In the genomic region with DNA sequence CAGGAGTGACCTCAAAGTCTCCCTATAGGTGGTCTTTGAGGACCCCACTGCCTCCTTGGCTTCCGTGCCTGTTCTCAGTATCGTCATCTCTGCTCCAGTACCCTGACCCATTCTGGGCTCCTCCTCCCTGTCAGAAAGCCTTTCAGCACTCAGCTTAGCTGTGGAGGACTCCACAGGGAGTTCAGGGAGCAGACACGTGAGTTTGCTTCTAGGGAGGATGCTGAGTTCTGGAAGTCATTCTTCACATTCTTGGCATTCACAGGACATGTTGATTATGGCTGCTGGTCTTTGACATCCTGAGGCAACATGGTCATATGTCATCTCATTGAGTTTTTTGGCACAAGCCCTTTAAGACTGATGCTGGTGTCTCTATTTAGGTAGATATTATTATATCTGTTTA, we compare ENCODE assay signal across 23 mouse cellular contexts. TPM values are rescaled to one million over a fixed set of nuclear protein-coding genes. Genes with fewer than 3 reads are reported as not detected.
DNase-seq lines count a peak whose midpoint lies in the region; ATAC-seq and TF ChIP-seq lines count a peak whose summit lies in the region.
"Had no signal": no experiment of that assay in that cellular context is flagged by ENCODE, and none has a peak within 500 bp of the region (broad histone marks: within the 10 kb centered on the region; RNA-seq: fewer than 3 reads in every experiment).

No protein-coding gene starts in this region.

- no peaks in the 10 kb centered on the region for H3K79me2 ChIP-seq in myocyte (ENCODE audit: control insufficient read depth, insufficient read depth)

- H3K9me3 ChIP-seq in heart, embryonic 13.5 days, result no peaks in the 10 kb centered on the region
- no peaks in the 10 kb centered on the region for H3K9me3 ChIP-seq in heart, embryonic 12.5 days (replicated peaks)
- H3K9me3 ChIP-seq: embryonic facial prominence, embryonic 13.5 days; intestine, embryonic 15.5 days; limb, embryonic 15.5 days; liver, embryonic 15.5 days; midbrain, embryonic 12.5 days; neural tube, embryonic 12.5 days had no signal

- TF ChIP-seq POLR2A in myocyte (IDR thresholded peaks at IDR 0.05; ENCODE audit: insufficient read length, low read depth), result no peak

- no peak overlapping the region for H3ac ChIP-seq in myocyte (ENCODE audit: control insufficient read depth, insufficient read length)

- no peak overlapping the region for H3K4me3 ChIP-seq in heart, embryonic 13.5 days
- no peak overlapping the region for H3K4me3 ChIP-seq in heart, embryonic 12.5 days
- no peak overlapping the region for H3K4me3 ChIP-seq in myocyte
- H3K4me3 ChIP-seq: embryonic facial prominence, embryonic 13.5 days; intestine, embryonic 15.5 days; limb, embryonic 15.5 days; liver, embryonic 15.5 days; midbrain, embryonic 12.5 days; neural tube, embryonic 12.5 days had no signal

- H3K36me3 ChIP-seq in heart, embryonic 13.5 days, result peaks cover 48% of the 10 kb centered on the region
- peaks cover 46% of the 10 kb centered on the region for H3K36me3 ChIP-seq in heart, embryonic 12.5 days
- peaks cover 29% of the 10 kb centered on the region for H3K36me3 ChIP-seq in myocyte (ENCODE audit: control insufficient read depth, insufficient read depth)
- H3K36me3 ChIP-seq: liver, embryonic 15.5 days; midbrain, embryonic 12.5 days; neural tube, embryonic 12.5 days had no signal

- H3K4me2 ChIP-seq in heart, embryonic 13.5 days, result no peak overlapping the region
- H3K4me2 ChIP-seq in heart, embryonic 12.5 days, result no peak overlapping the region
- H3K4me2 ChIP-seq in myocyte (ENCODE audit: low read depth), result peak overlapping the region; percentile 12
- H3K4me2 ChIP-seq: embryonic facial prominence, embryonic 13.5 days; hindbrain, embryonic 14.5 days; intestine, embryonic 15.5 days; limb, embryonic 15.5 days; liver, embryonic 15.5 days; midbrain, embryonic 12.5 days; neural tube, embryonic 12.5 days had no signal

- DNase-seq in cerebellum, postnatal 10 days, result peak; percentile 10 to 23
- no peak for DNase-seq in cerebellum, adult 9-11 months
- peak; percentile 34 for DNase-seq in kidney, postnatal 10 days
- no peak for DNase-seq in kidney, adult 18-20 months
- no peak for DNase-seq in urinary bladder, postnatal 4 days (ENCODE audit: low spot score in 2 of 2)
- DNase-seq: adrenal gland, postnatal 14 days; cerebellum, adult 11-12 months; cerebellum, postnatal 36 days; heart, postnatal 14 days; right cerebral cortex, postnatal 4 days; thymus, adult 2 months had no signal

- peaks cover 58% of the 10 kb centered on the region for H3K4me1 ChIP-seq in heart, embryonic 13.5 days
- H3K4me1 ChIP-seq in heart, embryonic 12.5 days (replicated peaks), result peaks cover 50% of the 10 kb centered on the region

- no peak overlapping the region for H3K9ac ChIP-seq in heart, embryonic 13.5 days
- no peak overlapping the region for H3K9ac ChIP-seq in heart, embryonic 12.5 days
- H3K9ac ChIP-seq: embryonic facial prominence, embryonic 13.5 days; hindbrain, embryonic 14.5 days; intestine, embryonic 15.5 days; limb, embryonic 15.5 days; liver, embryonic 15.5 days; midbrain, embryonic 12.5 days; neural tube, embryonic 12.5 days had no signal

- 20% methylated on average over 3 of the region's 3 CpGs for WGBS in heart, embryonic 13.5 days
- WGBS in heart, embryonic 12.5 days, result 17% methylated on average over 3 of the region's 3 CpGs

- peak overlapping the region; percentile 30; the same call in 1 of the 2 replicates for H3K27ac ChIP-seq in heart, embryonic 13.5 days (replicated peaks)
- H3K27ac ChIP-seq in heart, embryonic 12.5 days (ENCODE audit: poor library complexity, severe bottlenecking), result no peak overlapping the region
- H3K27ac ChIP-seq: hindbrain, embryonic 14.5 days; intestine, embryonic 15.5 days; limb, embryonic 15.5 days; liver, embryonic 15.5 days; midbrain, embryonic 12.5 days; neural tube, embryonic 12.5 days had no signal

- ATAC-seq in heart, embryonic 13.5 days (ENCODE audit: extremely low read depth, insufficient number of reproducible peaks, low FRiP score, low TSS enrichment), result no peak
- ATAC-seq in heart, embryonic 12.5 days (ENCODE audit: insufficient number of reproducible peaks, low FRiP score), result no peak
- ATAC-seq: forebrain, embryonic 16.5 days; intestine, embryonic 15.5 days had no signal

- no peaks in the 10 kb centered on the region for H3K27me3 ChIP-seq in heart, embryonic 13.5 days (replicated peaks)
- no peaks in the 10 kb centered on the region for H3K27me3 ChIP-seq in heart, embryonic 12.5 days (replicated peaks)
- H3K27me3 ChIP-seq in myocyte (ENCODE audit: control insufficient read depth, insufficient read depth, insufficient read length), result no peaks in the 10 kb centered on the region
- H3K27me3 ChIP-seq: CH12.LX; embryonic facial prominence, embryonic 13.5 days; intestine, embryonic 15.5 days; liver, embryonic 15.5 days; midbrain, embryonic 12.5 days; neural tube, embryonic 12.5 days had no signal

TF ChIP-seq in myocyte, 11 proteins besides CTCF, POLR2A, EP300 and RAD21:
- no peak for TF ChIP-seq MYOD1 (IDR thresholded peaks at IDR 0.05; ENCODE audit: control insufficient read depth in 1 of 3, insufficient read length in 2 of 3, low read depth in 2 of 3)
- TF ChIP-seq TCF3 (IDR thresholded peaks at IDR 0.05; ENCODE audit: insufficient read length, low read depth), result no peak
- TF ChIP-seq USF1 (IDR thresholded peaks at IDR 0.05; ENCODE audit: low read depth), result no peak
- TF ChIP-seq MAX (IDR thresholded peaks at IDR 0.05; ENCODE audit: low read depth), result no peak
- no peak for TF ChIP-seq MYOG (IDR thresholded peaks at IDR 0.05; ENCODE audit: control insufficient read depth in 1 of 3, insufficient read depth in 1 of 3, insufficient read length in 2 of 3, low read depth in 2 of 3)
- no peak for TF ChIP-seq SRF (IDR thresholded peaks at IDR 0.05; ENCODE audit: control insufficient read depth, insufficient read length, low read depth)
- TF ChIP-seq TCF12 (IDR thresholded peaks at IDR 0.05; ENCODE audit: insufficient read depth, poor library complexity, severe bottlenecking), result no peak

RNA-seq across cellular contexts. Expression of gene P4ha2, which starts 16.0 kb away (rescaled TPM):
- polyA plus RNA-seq in heart, embryonic 13.5 days (2015; fragmentation: Nextera tagmentation; extraction: Ambion mirVana), result 44.7 and 51.5 TPM in 2 replicates
- 56.5 and 62.1 TPM in 2 replicates for polyA plus RNA-seq in heart, embryonic 12.5 days (2016; fragmentation: Nextera tagmentation; extraction: Ambion mirVana)
- polyA plus RNA-seq in myocyte (2012; fragmentation: generic; extraction: Trizol), result 89.0 TPM

RNA-seq across cellular contexts. Expression of gene Pdlim4, which starts 47.1 kb away (rescaled TPM):
- polyA plus RNA-seq in heart, embryonic 13.5 days (2015; fragmentation: Nextera tagmentation; extraction: Ambion mirVana), result 9.5 and 9.7 TPM in 2 replicates
- polyA plus RNA-seq in heart, embryonic 12.5 days (2016; fragmentation: Nextera tagmentation; extraction: Ambion mirVana), result 7.1 and 7.3 TPM in 2 replicates
- 469 TPM for polyA plus RNA-seq in myocyte (2012; fragmentation: generic; extraction: Trizol)

Comparison
In these comparisons a context has a peak if more than half of its experiments do, and no peak if none do; other contexts are left out.
1. DNase-seq: peak in cerebellum, postnatal 10 days (2 of 2) and kidney, postnatal 10 days (single experiment); none in cerebellum, adult 9-11 months (single experiment), kidney, adult 18-20 months (single experiment) and urinary bladder, postnatal 4 days (0 of 2).
2. RNA of gene Pdlim4, which starts 47.1 kb away (polyA plus RNA-seq): 469 TPM in myocyte (single experiment); 9.5 to 9.7 TPM in heart, embryonic 13.5 days and 7.1 to 7.3 TPM in heart, embryonic 12.5 days; every median in the first group is over 10 times any median in the second.